ENCODE assay signal across 20 mouse cellular contexts in genomic region chr6:136472779-136473178, GRCm38 (mm10). TPM values are rescaled to one million over a fixed set of nuclear protein-coding genes. Genes with fewer than 3 reads are reported as not detected.
DNase-seq lines count a peak whose midpoint lies in the region; ATAC-seq and TF ChIP-seq lines count a peak whose summit lies in the region.
"Had no signal": no experiment of that assay in that cellular context is flagged by ENCODE, and none has a peak within 500 bp of the region (broad histone marks: within the 10 kb centered on the region; RNA-seq: fewer than 3 reads in every experiment).

No protein-coding gene starts in this region.

- no peak for ATAC-seq in heart, embryonic 13.5 days (ENCODE audit: extremely low read depth, insufficient number of reproducible peaks, low FRiP score, low TSS enrichment)
- peak; percentile 39 for ATAC-seq in erythroid progenitor cell, adult 5-6 weeks (replicated peaks; ENCODE audit: low FRiP score, poor library complexity, severe bottlenecking)
- ATAC-seq in liver, embryonic 16.5 days (ENCODE audit: low read depth): no peak
- no peak for ATAC-seq in intestine, embryonic 15.5 days
- ATAC-seq: midbrain, embryonic 16.5 days had no signal

- H3K9ac ChIP-seq in heart, embryonic 13.5 days: no peak overlapping the region
- peak overlapping the region; percentile 49 for H3K9ac ChIP-seq in MEL (ENCODE audit: control insufficient read depth, low read depth, low read length, poor library complexity, severe bottlenecking)
- H3K9ac ChIP-seq in liver, embryonic 16.5 days (ENCODE audit: low read depth, low read length): no peak overlapping the region
- H3K9ac ChIP-seq in intestine, embryonic 15.5 days: no peak overlapping the region
- H3K9ac ChIP-seq: limb, embryonic 12.5 days had no signal

- intact Hi-C loops in heart, postnatal 10 days (cut with DNase I): no loop called here
- intact Hi-C loops in gastrocnemius, postnatal 36 days (cut with DNase I): no loop called here

- H3K79me2 ChIP-seq in MEL (ENCODE audit: control insufficient read depth, insufficient read depth, low read length, poor library complexity): no peaks in the 10 kb centered on the region; the same call in 1 of the 2 replicates

- no peak overlapping the region for H3K4me2 ChIP-seq in heart, embryonic 13.5 days
- H3K4me2 ChIP-seq in liver, embryonic 16.5 days (ENCODE audit: low read depth, low read length): peak overlapping the region; percentile 44
- H3K4me2 ChIP-seq in intestine, embryonic 15.5 days (replicated peaks): no peak overlapping the region
- H3K4me2 ChIP-seq: heart, embryonic 12.5 days; limb, embryonic 12.5 days had no signal

- peak overlapping the region; percentile 97; the same call in 1 of the 2 replicates for H3K27ac ChIP-seq in heart, embryonic 13.5 days (replicated peaks)
- H3K27ac ChIP-seq in MEL (ENCODE audit: control insufficient read depth, low read depth, low read length): peak overlapping the region; percentile 100
- peak overlapping the region; percentile 68 for H3K27ac ChIP-seq in liver, embryonic 16.5 days (ENCODE audit: low read length)
- no peak overlapping the region for H3K27ac ChIP-seq in intestine, embryonic 15.5 days
- H3K27ac ChIP-seq: limb, embryonic 12.5 days had no signal

- no peak for DNase-seq in heart, postnatal 10 days
- peak; percentile 88 for DNase-seq in MEL (ENCODE audit: low read depth, low spot score)
- DNase-seq in gastrocnemius, postnatal 36 days: no peak
- DNase-seq in urinary bladder, postnatal 25 days (ENCODE audit: low spot score): no peak
- DNase-seq: cerebellum, adult 11 months; cerebellum, postnatal 14 days; gastrocnemius, postnatal 25 days; kidney, adult 9 months had no signal

- no peak for TF ChIP-seq POLR2A in MEL (IDR thresholded peaks at IDR 0.05; ENCODE audit: control insufficient read depth in 1 of 2, insufficient read depth in 1 of 2, low read depth in 1 of 2, low read length in 2 of 2, poor library complexity in 1 of 2)

- H3K4me1 ChIP-seq in heart, embryonic 13.5 days: peaks cover 68% of the 10 kb centered on the region
- peaks cover 0 to 41% of the 10 kb centered on the region in 2 experiments; a peak in 2 of 4 replicates for H3K4me1 ChIP-seq in MEL (ENCODE audit: control insufficient read depth in 1 of 2, insufficient read depth in 2 of 2, low read length in 2 of 2)
- H3K4me1 ChIP-seq in liver, embryonic 16.5 days (ENCODE audit: control insufficient read depth, low read depth, low read length): peaks cover 62% of the 10 kb centered on the region
- H3K4me1 ChIP-seq in intestine, embryonic 15.5 days (replicated peaks): peaks cover 16% of the 10 kb centered on the region

- H3K4me3 ChIP-seq in heart, embryonic 13.5 days: no peak overlapping the region
- H3K4me3 ChIP-seq in MEL (ENCODE audit: control insufficient read depth in 1 of 2, insufficient read depth in 1 of 2, low read depth in 2 of 2, low read length in 2 of 2): peak overlapping the region; percentile 8 to 28
- 0 out of 2 replicates have a peak overlapping the region, but pooled peaks have one; percentile 9 for H3K4me3 ChIP-seq in liver, embryonic 16.5 days (ENCODE audit: low read depth, low read length)
- H3K4me3 ChIP-seq in intestine, embryonic 15.5 days (replicated peaks): no peak overlapping the region
- H3K4me3 ChIP-seq: heart, embryonic 12.5 days; limb, embryonic 12.5 days had no signal

- TF ChIP-seq CTCF in MEL (IDR thresholded peaks at IDR 0.05 in 2 of 3, conservative IDR thresholded peaks at IDR 0.05 in 1 of 3; ENCODE audit: control insufficient read depth in 1 of 3, insufficient read depth in 1 of 3, low read depth in 2 of 3, low read length in 3 of 3, poor library complexity in 1 of 3, severe bottlenecking in 1 of 3): no peak

- TF ChIP-seq EP300 in MEL (IDR thresholded peaks at IDR 0.05; ENCODE audit: low read depth in 1 of 2, low read length in 2 of 2): no peak

- whole genome bisulfite sequencing in heart, embryonic 13.5 days: 76% methylated on average over 6 of the region's 6 CpGs
- 26% methylated on average over 6 of the region's 6 CpGs for WGBS in liver, embryonic 16.5 days (ENCODE audit: insufficient replicate concordance)
- WGBS in intestine, embryonic 15.5 days: 75% methylated on average over 6 of the region's 6 CpGs

- no peaks in the 10 kb centered on the region for H3K27me3 ChIP-seq in heart, embryonic 13.5 days (replicated peaks)
- H3K27me3 ChIP-seq in MEL (ENCODE audit: control insufficient read depth in 1 of 2, insufficient read depth in 2 of 2, low read length in 2 of 2): no peaks in the 10 kb centered on the region
- no peaks in the 10 kb centered on the region for H3K27me3 ChIP-seq in liver, embryonic 16.5 days (ENCODE audit: control insufficient read depth, insufficient read depth, low read depth, low read length)
- no peaks in the 10 kb centered on the region for H3K27me3 ChIP-seq in intestine, embryonic 15.5 days (replicated peaks)
- H3K27me3 ChIP-seq: heart, embryonic 12.5 days; limb, embryonic 12.5 days had no signal

- no peaks in the 10 kb centered on the region for H3K9me3 ChIP-seq in heart, embryonic 13.5 days
- no peaks in the 10 kb centered on the region for H3K9me3 ChIP-seq in MEL (replicated peaks; ENCODE audit: insufficient read depth, low read length)
- H3K9me3 ChIP-seq in liver, embryonic 16.5 days (replicated peaks; ENCODE audit: control insufficient read depth, low read length): no peaks in the 10 kb centered on the region
- H3K9me3 ChIP-seq in intestine, embryonic 15.5 days: no peaks in the 10 kb centered on the region
- H3K9me3 ChIP-seq: heart, embryonic 12.5 days; limb, embryonic 12.5 days had no signal

- H3K36me3 ChIP-seq in heart, embryonic 13.5 days: no peaks in the 10 kb centered on the region
- peaks cover 0 to 30% of the 10 kb centered on the region in 2 experiments; a peak in 2 of 4 replicates for H3K36me3 ChIP-seq in MEL (ENCODE audit: control insufficient read depth in 1 of 2, insufficient read depth in 2 of 2, low read length in 2 of 2)
- H3K36me3 ChIP-seq in liver, embryonic 16.5 days (ENCODE audit: control insufficient read depth, insufficient read depth): no peaks in the 10 kb centered on the region
- no peaks in the 10 kb centered on the region for H3K36me3 ChIP-seq in intestine, embryonic 15.5 days
- H3K36me3 ChIP-seq: heart, embryonic 12.5 days; limb, embryonic 12.5 days had no signal

- no peak for TF ChIP-seq RAD21 in MEL (IDR thresholded peaks at IDR 0.05; ENCODE audit: low read depth, low read length)

TF ChIP-seq in MEL, 35 proteins besides CTCF, POLR2A, EP300 and RAD21:
- TF ChIP-seq ZKSCAN1 (IDR thresholded peaks at IDR 0.05; ENCODE audit: low read depth, low read length) (no peak), TAL1 (IDR thresholded peaks at IDR 0.05; ENCODE audit: low read length) (peak; percentile 91), GATA1 (IDR thresholded peaks at IDR 0.05; ENCODE audit: low read depth, low read length) (peak; percentile 70)

RNA-seq across cellular contexts. Expression of gene Atf7ip, which starts 33.2 kb away (rescaled TPM):
- 31.6 and 33.7 TPM in 2 replicates for polyA plus RNA-seq in heart, embryonic 13.5 days (2015; fragmentation: Nextera tagmentation; extraction: Ambion mirVana)
- total RNA-seq in heart, postnatal 10 days (2021): 100 to 1,000 TPM in 1 of 2 experiments, 10 to 100 TPM in 1; 93.8 to 103 TPM
- 7.3 and 10.7 TPM in 2 replicates for total RNA-seq in MEL (2012; rRNA removed)
- 10 to 100 TPM; 24.6 to 56.1 TPM for polyA plus RNA-seq in MEL (2012; ENCODE audit: insufficient read depth in 1 of 2, insufficient read length in 2 of 2, low read depth in 1 of 2, low replicate concordance in 2 of 2, missing spikeins in 1 of 2)
- 260 and 305 TPM in 2 replicates for total RNA-seq in erythroid progenitor cell, adult 5-6 weeks (2015; ENCODE audit: low replicate concordance)
- total RNA-seq in erythroid progenitor cell, adult 5-6 weeks (2017; ENCODE audit: low replicate concordance): 311 and 332 TPM in 2 replicates
- 15.9 and 18.0 TPM in 2 replicates for polyA plus RNA-seq in liver, embryonic 16.5 days (2015; fragmentation: Nextera tagmentation; extraction: Ambion mirVana)
- 24.1 and 25.4 TPM in 2 replicates for polyA plus RNA-seq in intestine, embryonic 15.5 days (2015; fragmentation: Nextera tagmentation; extraction: Ambion mirVana)
- 10 to 100 TPM; 31.6 to 41.6 TPM for total RNA-seq in gastrocnemius, postnatal 36 days (2021)

RNA-seq across cellular contexts. Expression of gene E330021D16Rik, which starts 57.4 kb away (rescaled TPM):
- polyA plus RNA-seq in heart, embryonic 13.5 days (2015; fragmentation: Nextera tagmentation; extraction: Ambion mirVana): not detected in 2 replicates
- not detected for total RNA-seq in heart, postnatal 10 days (2021)
- not detected in 2 replicates for total RNA-seq in MEL (2012; rRNA removed)
- not detected for polyA plus RNA-seq in MEL (2012; ENCODE audit: insufficient read depth in 1 of 2, insufficient read length in 2 of 2, low read depth in 1 of 2, low replicate concordance in 2 of 2, missing spikeins in 1 of 2)
- not detected in 2 replicates for total RNA-seq in erythroid progenitor cell, adult 5-6 weeks (2015; ENCODE audit: low replicate concordance)
- total RNA-seq in erythroid progenitor cell, adult 5-6 weeks (2017; ENCODE audit: low replicate concordance): not detected in 2 replicates
- 0.27 and 0.45 TPM in 2 replicates for polyA plus RNA-seq in liver, embryonic 16.5 days (2015; fragmentation: Nextera tagmentation; extraction: Ambion mirVana)
- polyA plus RNA-seq in intestine, embryonic 15.5 days (2015; fragmentation: Nextera tagmentation; extraction: Ambion mirVana): 0.19 TPM in 1 of 2 replicates, not detected in the other
- not detected for total RNA-seq in gastrocnemius, postnatal 36 days (2021)
- total RNA-seq: gastrocnemius, postnatal 25 days; hematopoietic stem cell, adult 5-6 weeks; layer of hippocampus, adult 18-20 months; left cerebral cortex, adult 8-10 months had no signal
- polyA plus RNA-seq: heart, embryonic 12.5 days; limb, embryonic 12.5 days; midbrain, embryonic 16.5 days; small intestine, adult 2 months; urinary bladder, adult 2 months had no signal

Comparison
In these comparisons a context has a peak if more than half of its experiments do, and no peak if none do; other contexts are left out.
1. H3K4me3 ChIP-seq: peak in MEL (2 of 2) and liver, embryonic 16.5 days (single experiment); none in heart, embryonic 13.5 days (single experiment) and intestine, embryonic 15.5 days (single experiment).